Mouse (Mus musculus) limb, embryonic 11.5 days (tissue): ENCODE results near the gene Med12. TPM values are rescaled to one million over a fixed set of nuclear protein-coding genes. Genes with fewer than 3 reads are reported as not detected.
A peak's percentile ranks its signal among the peaks of the same experiment; 100 is the strongest.

Source experiments
- ATAC-seq: fragments of 200-750 bp; cut with Nextera tagmentation; 2 replicates; pipeline ENCODE4 v1.8.0; 2017; ENCODE audit warnings: low read depth; ENCODE audit not compliant: insufficient number of reproducible peaks, low FRiP score, low TSS enrichment
- DNase-seq: peaks from one replicate; pipeline ENCODE4 v3.0.0-alpha.2; 2015; ENCODE audit warnings: low spot score
- H3K27ac ChIP-seq: fragments of 300-500 bp; sonication (generic); replicated peaks from 2 replicates; pipeline ENCODE4 v1.5.1; 2014; ENCODE audit warnings: low read depth, mild to moderate bottlenecking, low read length
- H3K27me3 ChIP-seq: fragments of 300-500 bp; sonication (generic); 2 replicates; pipeline ENCODE4 v1.6.1; 2014; ENCODE audit warnings: mild to moderate bottlenecking, low read length, mixed read lengths; ENCODE audit not compliant: control insufficient read depth, insufficient read depth
- H3K36me3 ChIP-seq: fragments of 300-500 bp; sonication (generic); 2 replicates; pipeline ENCODE4 v1.6.1; 2014; ENCODE audit warnings: mild to moderate bottlenecking, low read length, moderate library complexity, mixed read lengths; ENCODE audit not compliant: control insufficient read depth, insufficient read depth
- H3K4me1 ChIP-seq: fragments of 300-500 bp; sonication (generic); 2 replicates; pipeline ENCODE4 v1.6.1; 2014; ENCODE audit warnings: low read length, mixed read lengths; ENCODE audit not compliant: control insufficient read depth, insufficient read depth
- H3K4me2 ChIP-seq: fragments of 300-500 bp; sonication (generic); 2 replicates; pipeline ENCODE4 v1.6.1; 2014; ENCODE audit warnings: low read depth, mild to moderate bottlenecking, moderate library complexity; ENCODE audit not compliant: severe bottlenecking
- H3K4me3 ChIP-seq: fragments of 300-500 bp; sonication (generic); 2 replicates; pipeline ENCODE4 v1.5.1; 2014; ENCODE audit warnings: low read depth, low read length
- H3K9ac ChIP-seq: fragments of 300-500 bp; sonication (generic); 2 replicates; pipeline ENCODE4 v1.6.1; 2014; ENCODE audit warnings: mild to moderate bottlenecking, low read length
- H3K9me3 ChIP-seq: fragments of 300-500 bp; sonication (generic); 2 replicates; pipeline ENCODE4 v1.6.1; 2016; ENCODE audit warnings: low read length; ENCODE audit not compliant: control insufficient read depth
- WGBS: fragments of 180-500 bp; shearing (Covaris S2); extraction: QIAGEN DNeasy Blood & Tissue Kit; methylation state at CpG from one replicate; pipeline ENCODE4 v1.1.7; 2014; 5-methylcytosine and 5-hydroxymethylcytosine counted together
- polyA plus RNA-seq: library from polyadenylated mRNA; unstranded; fragments of >200 nt; fragmentation: Nextera tagmentation; extraction: Ambion mirVana; gene quantifications from 2 replicates; pipeline ENCODE4 v1.2.1, GENCODE M21; 2014

Med12 gene
- polyA plus RNA-seq, 1 experiment from 2014 or later, result 57.6 TPM

DNA sequence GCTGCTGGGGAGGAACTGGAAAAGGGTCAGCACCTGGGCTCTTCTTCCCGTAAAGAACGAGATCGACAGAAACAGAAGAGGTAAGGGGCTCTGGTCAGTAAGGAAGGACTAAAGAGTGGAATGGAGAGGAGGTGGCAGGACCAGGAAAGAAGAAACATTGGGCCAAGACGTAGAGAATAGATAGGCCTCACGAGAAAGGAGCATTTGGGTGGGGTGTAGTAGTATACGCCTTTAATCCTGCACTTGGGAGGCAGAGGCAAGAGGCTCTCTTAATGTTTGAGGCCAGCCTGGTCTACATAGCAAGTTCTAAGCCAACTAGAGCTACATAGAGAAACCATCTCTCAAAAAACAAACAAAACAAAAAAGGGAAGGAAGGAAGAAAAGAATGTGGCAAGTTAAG lies 14.6 kb downstream of the Med12 start:
- Histone ChIP-seq H3K4me2 (no peak overlapping the region), H3K9ac (no peak overlapping the region), H3K4me1 (no peaks in the 10 kb centered on the region), H3K27me3 (0 out of 2 replicates have a peak, but pooled peaks cover 10% of the 10 kb centered on the region), H3K27ac (no peak overlapping the region), H3K36me3 (peaks cover 9% of the 10 kb centered on the region), H3K4me3 (no peak overlapping the region), H3K9me3 (no peaks in the 10 kb centered on the region)
- no peak for DNase-seq
- WGBS, result 87% methylated on average over 6 of the region's 6 CpGs
- ATAC-seq, result no peak

DNA sequence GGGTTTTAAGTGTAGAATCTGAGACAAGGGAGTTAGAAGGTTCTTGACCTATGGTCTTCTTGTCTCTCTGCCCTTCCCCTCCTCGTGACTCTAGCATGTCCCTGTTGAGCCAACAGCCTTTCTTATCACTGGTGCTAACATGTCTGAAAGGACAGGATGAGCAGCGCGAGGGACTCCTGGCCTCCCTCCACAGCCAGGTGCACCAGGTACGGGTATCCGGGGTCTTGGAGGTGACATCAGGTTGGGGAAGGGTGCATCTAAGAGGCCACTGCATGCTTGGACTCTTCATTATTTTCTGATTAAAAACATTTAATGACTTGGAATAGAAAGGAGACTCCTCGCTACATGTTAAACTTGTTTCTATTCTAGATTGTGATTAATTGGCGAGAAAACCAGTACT lies 15.2 kb downstream of the Med12 start:
- H3K27me3 ChIP-seq, result 0 out of 2 replicates have a peak, but pooled peaks cover 11% of the 10 kb centered on the region
- H3K9me3 ChIP-seq, result no peaks in the 10 kb centered on the region
- 92% methylated on average over 7 of the region's 7 CpGs for WGBS
- no peak for DNase-seq
- ATAC-seq, result no peak
- H3K36me3 ChIP-seq, result peaks cover 9% of the 10 kb centered on the region
- H3K9ac ChIP-seq, result no peak overlapping the region
- H3K4me1 ChIP-seq, result no peaks in the 10 kb centered on the region
- no peak overlapping the region for H3K4me3 ChIP-seq
- no peak overlapping the region for H3K4me2 ChIP-seq
- no peak overlapping the region for H3K27ac ChIP-seq

DNA sequence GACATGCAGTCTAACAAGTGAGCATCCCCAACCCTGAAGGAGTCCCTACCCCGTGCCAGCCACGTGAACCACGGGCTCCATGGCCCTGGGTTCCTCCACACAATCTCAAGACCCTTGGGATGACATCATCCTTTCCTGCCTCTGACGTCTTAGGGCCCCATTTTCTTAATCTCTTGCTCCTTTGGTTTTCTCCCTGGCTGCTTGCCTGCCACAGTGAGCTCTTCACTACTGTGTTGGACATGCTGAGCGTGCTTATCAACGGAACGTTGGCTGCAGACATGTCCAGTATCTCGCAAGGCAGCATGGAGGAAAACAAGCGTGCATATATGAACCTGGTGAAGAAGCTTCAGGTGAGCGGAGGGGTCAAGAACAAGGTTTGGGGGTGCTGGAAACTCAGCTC lies 16.3 kb downstream of the Med12 start:
- Histone ChIP-seq H3K36me3 (peaks cover 5% of the 10 kb centered on the region; the same call in 1 of the 2 replicates), H3K4me3 (no peak overlapping the region), H3K9me3 (no peaks in the 10 kb centered on the region), H3K9ac (no peak overlapping the region), H3K27ac (no peak overlapping the region), H3K4me1 (no peaks in the 10 kb centered on the region), H3K4me2 (no peak overlapping the region), H3K27me3 (0 out of 2 replicates have a peak, but pooled peaks cover 11% of the 10 kb centered on the region)
- DNase-seq (no peak), ATAC-seq (no peak)
- 87% methylated on average over 10 of the region's 10 CpGs for WGBS

DNA sequence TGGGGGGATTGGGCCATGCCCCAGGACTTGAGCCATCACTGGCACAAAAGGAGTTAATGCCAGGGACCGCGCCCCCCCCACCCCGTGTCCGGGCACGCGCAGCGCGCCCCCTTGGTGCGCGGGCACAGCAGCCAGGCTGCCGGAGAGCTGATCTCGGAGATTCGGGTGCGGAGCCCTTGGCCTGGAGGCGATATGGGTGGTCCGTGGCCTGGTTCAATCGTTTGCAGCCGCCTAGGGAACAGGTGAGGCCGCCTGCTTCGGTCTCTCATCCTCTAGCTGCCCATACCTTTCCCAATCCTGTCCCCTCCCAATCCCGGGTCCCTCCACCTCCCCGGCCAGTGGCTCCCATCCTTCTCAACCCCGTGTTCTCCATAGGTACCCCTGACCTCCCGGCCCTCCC lies 25.2 kb downstream of the Med12 start, which contains the start of gene Nlgn3:
Gene Nlgn3, plus strand, starts transcription at position 114 of the 400 bp plus-strand sequence.
- ATAC-seq (peak; percentile 17; the same call in 1 of the 2 replicates), DNase-seq (peak; percentile 55)
- Histone ChIP-seq H3K9ac (peak within 1 kb of the TSS; percentile 41), H3K4me3 (peak within 1 kb of the TSS; percentile 37), H3K36me3 (peaks cover 8% of the 10 kb centered on the region; the same call in 1 of the 2 replicates), H3K9me3 (no peaks in the 10 kb centered on the region), H3K4me2 (peak within 1 kb of the TSS; percentile 49), H3K27ac (0 out of 2 replicates have a peak within 1 kb of the TSS, but pooled peaks have one; percentile 36), H3K27me3 (peaks cover 5% of the 10 kb centered on the region; the same call in 1 of the 2 replicates), H3K4me1 (no peaks in the 10 kb centered on the region)
- WGBS, result 26% methylated on average over 14 of the region's 24 CpGs

DNA sequence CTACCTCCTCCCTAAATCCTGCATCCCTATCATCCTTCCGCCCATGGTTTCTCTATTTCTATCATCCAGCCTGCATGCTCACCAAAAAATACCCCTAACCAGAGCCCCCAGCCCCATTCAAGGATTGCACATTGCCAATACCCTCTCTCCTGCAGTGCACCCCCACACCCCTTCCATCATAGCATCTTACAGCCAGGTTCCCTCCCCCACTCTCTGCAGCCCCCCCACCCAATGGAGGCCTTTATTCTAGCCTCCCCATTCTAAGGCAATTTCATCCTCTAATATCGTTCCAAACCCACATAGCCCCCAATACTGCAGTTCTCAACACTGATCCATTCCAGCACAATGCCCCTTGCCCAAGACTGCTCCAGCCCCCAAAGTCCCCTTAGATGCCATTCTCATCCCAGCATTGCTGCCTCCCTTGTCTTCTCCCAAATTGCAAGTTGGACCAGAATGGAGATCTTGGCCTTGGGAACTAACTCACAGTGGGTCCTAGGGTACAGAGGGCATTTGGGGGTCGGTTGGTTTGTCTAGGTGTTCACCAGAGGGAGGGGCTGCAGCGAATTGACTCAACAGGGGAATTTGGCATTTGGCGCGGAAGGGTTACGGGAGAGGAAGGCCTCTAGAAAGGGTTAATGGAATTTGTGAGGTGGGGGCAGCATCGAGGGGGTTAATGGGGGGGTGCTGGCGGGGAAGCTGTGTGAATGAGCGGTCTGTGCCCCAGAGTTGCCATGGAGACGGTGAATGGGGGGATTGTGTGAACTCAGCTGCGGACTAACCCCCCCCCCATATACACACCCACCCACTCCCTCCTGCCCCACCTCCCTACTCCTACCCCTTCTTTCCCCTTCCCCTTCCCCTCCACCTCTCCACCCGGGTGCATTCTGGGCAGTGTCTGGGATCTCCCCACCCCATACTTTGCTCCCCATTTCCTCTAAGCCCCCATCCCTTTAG lies 25.9 kb downstream of the Med12 start:
- Histone ChIP-seq H3K4me1 (no peaks in the 10 kb centered on the region), H3K4me3 (peak overlapping the region; percentile 37), H3K9ac (peak overlapping the region; percentile 41), H3K27me3 (peaks cover 5% of the 10 kb centered on the region; the same call in 1 of the 2 replicates), H3K36me3 (peaks cover 8% of the 10 kb centered on the region; the same call in 1 of the 2 replicates), H3K9me3 (no peaks in the 10 kb centered on the region), H3K4me2 (peak overlapping the region; percentile 49), H3K27ac (0 out of 2 replicates have a peak overlapping the region, but pooled peaks have one; percentile 36)
- ATAC-seq, result peak; percentile 77
- DNase-seq, result peak; percentile 38
- WGBS, result 29% methylated on average over 10 of the region's 13 CpGs

DNA sequence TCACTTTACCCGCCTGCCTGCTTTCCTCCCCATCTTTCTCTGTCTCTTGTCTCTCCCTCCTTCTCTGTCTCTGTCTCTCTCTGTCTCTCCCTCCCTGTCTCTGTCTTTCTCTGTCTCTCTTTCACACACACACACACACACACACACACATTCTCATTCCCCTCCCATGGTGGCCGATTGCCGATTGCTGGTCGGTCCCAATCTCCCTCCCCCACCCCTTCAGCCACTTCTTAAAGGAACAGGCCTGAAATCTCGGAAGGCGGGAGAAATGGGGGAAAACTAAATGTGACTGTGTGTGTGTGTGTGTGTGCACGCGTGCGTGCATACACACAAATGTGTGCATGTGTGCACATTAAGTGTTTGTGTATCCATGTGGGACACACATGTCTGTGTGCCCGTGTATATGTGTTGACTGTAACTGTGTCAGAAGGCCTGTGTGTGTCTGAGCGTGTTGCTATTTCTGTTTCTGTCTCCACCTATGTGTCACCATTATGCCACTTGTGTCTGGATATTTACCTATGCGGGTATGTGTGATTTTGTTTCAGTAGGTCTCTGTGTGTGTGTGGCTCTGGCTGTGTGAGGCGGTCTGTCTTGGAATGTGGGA lies 26.7 kb downstream of the Med12 start:
- Histone ChIP-seq H3K4me3 (peak overlapping the region; percentile 37), H3K9ac (peak overlapping the region; percentile 34), H3K27me3 (peaks cover 5% of the 10 kb centered on the region; the same call in 1 of the 2 replicates), H3K9me3 (no peaks in the 10 kb centered on the region), H3K27ac (0 out of 2 replicates have a peak overlapping the region, but pooled peaks have one; percentile 56), H3K4me2 (peak overlapping the region; percentile 49), H3K4me1 (no peaks in the 10 kb centered on the region), H3K36me3 (peaks cover 8% of the 10 kb centered on the region; the same call in 1 of the 2 replicates)
- peak; percentile 35 for DNase-seq
- 44% methylated on average over 13 of the region's 13 CpGs for whole genome bisulfite sequencing
- no peak; the same call in 1 of the 2 replicates for ATAC-seq

DNA sequence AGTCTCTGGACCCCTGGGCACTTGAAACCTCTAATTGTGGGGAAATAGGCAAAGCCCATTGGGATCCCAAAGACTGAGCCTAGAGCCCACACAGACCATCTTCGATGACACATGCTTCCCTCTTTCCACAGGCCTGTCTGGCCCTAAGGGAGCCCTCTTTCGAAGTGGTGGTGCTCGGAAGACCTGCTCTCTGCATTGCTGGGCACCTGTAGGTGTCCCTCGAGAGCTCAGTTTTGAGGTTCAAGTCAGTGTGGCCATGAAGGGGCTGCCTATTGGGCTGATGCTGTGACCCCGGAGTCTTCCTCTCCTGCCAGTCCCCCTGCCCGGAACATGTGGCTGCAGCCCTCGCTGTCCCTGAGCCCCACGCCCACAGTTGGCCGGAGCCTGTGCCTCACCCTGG lies 27.8 kb downstream of the Med12 start:
- 79% methylated on average over 9 of the region's 9 CpGs for WGBS
- Histone ChIP-seq H3K4me2 (no peak overlapping the region), H3K4me1 (no peaks in the 10 kb centered on the region), H3K27me3 (peaks cover 5% of the 10 kb centered on the region; the same call in 1 of the 2 replicates), H3K27ac (no peak overlapping the region), H3K4me3 (no peak overlapping the region), H3K36me3 (peaks cover 2% of the 10 kb centered on the region; the same call in 1 of the 2 replicates), H3K9ac (no peak overlapping the region), H3K9me3 (no peaks in the 10 kb centered on the region)
- no peak for DNase-seq
- ATAC-seq, result no peak

DNA sequence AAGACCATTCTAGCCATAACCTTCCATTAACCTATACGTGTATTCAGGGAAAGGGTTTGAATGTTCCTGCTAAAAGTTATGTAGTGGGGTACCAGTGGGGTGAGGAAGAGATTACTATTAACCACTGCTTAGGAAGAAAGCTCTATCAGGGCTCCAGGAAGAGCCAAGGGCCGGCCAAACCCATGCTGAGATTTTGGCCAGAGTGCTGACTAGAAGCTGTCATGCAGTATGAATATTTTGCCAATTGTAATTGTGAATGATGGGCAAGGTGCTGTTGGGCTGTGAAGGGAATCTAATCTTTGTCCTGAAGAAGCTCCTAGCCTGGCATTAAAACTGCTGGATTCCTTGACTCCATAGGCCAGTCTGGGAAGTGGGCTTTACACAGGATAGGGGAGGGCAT lies 30.8 kb downstream of the Med12 start:
- no peaks in the 10 kb centered on the region for H3K4me1 ChIP-seq
- no peaks in the 10 kb centered on the region for H3K36me3 ChIP-seq
- WGBS, result 65% methylated on average over 2 of the region's 2 CpGs

More for the DNA sequence above, 30.8 kb downstream of the Med12 start:
- DNase-seq (no peak), ATAC-seq (no peak)
- Histone ChIP-seq H3K4me3 (no peak overlapping the region), H3K4me2 (no peak overlapping the region), H3K27ac (no peak overlapping the region), H3K27me3 (peaks cover 5% of the 10 kb centered on the region; the same call in 1 of the 2 replicates), H3K9me3 (no peaks in the 10 kb centered on the region), H3K9ac (no peak overlapping the region)
